Mouse (Mus musculus): ENCODE results near the gene Naip5. TPM values are rescaled to one million over a fixed set of nuclear protein-coding genes. Genes with fewer than 3 reads are reported as not detected.

The Naip5 gene
- 2.8 and 5.5 TPM in 2 replicates for polyA plus RNA-seq (2012; rRNA removed; ENCODE audit: low replicate concordance)

GRCm38 (mm10) chr13:100246223-100246622, at the start of gene Naip5:
TSS of gene Naip5 (minus strand) at chr13:100246323.

DNA sequence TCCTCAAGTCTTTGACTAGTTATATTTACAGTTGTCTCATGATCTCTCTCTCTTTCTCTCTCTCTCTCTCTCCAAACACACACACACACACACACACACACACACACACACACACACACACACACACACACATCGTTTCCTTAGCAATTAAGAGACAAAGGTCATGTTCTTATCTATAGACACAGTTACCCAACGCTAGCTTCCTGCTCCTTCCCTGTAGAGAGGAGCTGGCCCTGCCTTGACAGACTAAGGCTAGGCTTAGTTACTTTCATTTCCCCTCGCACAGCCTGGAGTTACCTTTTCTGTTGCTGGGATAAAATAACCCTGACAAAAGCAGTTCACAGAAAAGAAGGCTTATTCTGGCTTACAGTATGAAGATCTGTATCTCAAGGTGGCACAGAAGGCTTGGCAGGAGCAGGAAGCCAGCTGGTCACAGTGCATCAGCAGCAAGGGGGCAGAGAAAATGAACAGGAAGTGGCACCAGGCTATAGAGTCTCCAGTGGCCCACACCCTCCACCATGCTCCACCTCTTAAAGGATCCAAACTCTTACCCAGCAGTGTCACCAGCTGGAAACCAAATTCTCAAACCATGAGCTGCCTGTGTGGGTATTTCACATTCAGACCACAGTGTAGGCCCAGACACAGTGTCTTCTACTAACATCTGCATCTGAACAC, 44.3 kb downstream of the Naip5 start, which contains the start of gene Naip2:
TSS of gene Naip2 (minus strand) at position 434 of the 675 bp plus-strand sequence.

Other genes starting within 250 kb of the Naip5 start
- 41.2 and 47.2 TPM in 2 replicates for gene Mccc2, start 230.7 kb downstream of the Naip5 start, polyA plus RNA-seq (2012; rRNA removed; ENCODE audit: low replicate concordance)
- 1.9 and 3.3 TPM in 2 replicates for gene Bdp1, start 142.3 kb downstream of the Naip5 start, polyA plus RNA-seq (2012; rRNA removed; ENCODE audit: low replicate concordance)
- gene Serf1, start 138.3 kb downstream of the Naip5 start, polyA plus RNA-seq (2012; rRNA removed; ENCODE audit: low replicate concordance) = 7.0 and 8.6 TPM in 2 replicates
- 9.8 and 17.1 TPM in 2 replicates for gene Smn1, start 121.5 kb downstream of the Naip5 start, polyA plus RNA-seq (2012; rRNA removed; ENCODE audit: low replicate concordance)
- gene Naip2, start 44.2 kb downstream of the Naip5 start, polyA plus RNA-seq (2012; rRNA removed; ENCODE audit: low replicate concordance) = 1.6 and 3.2 TPM in 2 replicates
- 1.7 and 6.7 TPM in 2 replicates for gene Naip6, start 71.4 kb upstream of the Naip5 start, polyA plus RNA-seq (2012; rRNA removed; ENCODE audit: low replicate concordance)
- 0.78 TPM in 1 of 2 replicates, not detected in the other for gene Naip1, start 206.5 kb upstream of the Naip5 start, polyA plus RNA-seq (2012; rRNA removed; ENCODE audit: low replicate concordance)
- gene Gtf2h2, start 246.3 kb upstream of the Naip5 start, polyA plus RNA-seq (2012; rRNA removed; ENCODE audit: low replicate concordance) = 20.4 and 27.2 TPM in 2 replicates

All from subcutaneous adipose tissue, adult 2 months (tissue).